9 mouse cellular contexts compared by ENCODE assay signal in genomic region chr3:95959082-95959481, GRCm38 (mm10). TPM values are rescaled to one million over a fixed set of nuclear protein-coding genes. Genes with fewer than 3 reads are reported as not detected.
DNase-seq lines count a peak whose midpoint lies in the region; ATAC-seq and TF ChIP-seq lines count a peak whose summit lies in the region.
"Had no signal": no experiment of that assay in that cellular context is flagged by ENCODE, and none has a peak within 500 bp of the region (broad histone marks: within the 10 kb centered on the region; RNA-seq: fewer than 3 reads in every experiment).

No protein-coding gene starts in this region.

- H3K4me1 ChIP-seq in heart, embryonic 15.5 days (replicated peaks): peaks cover 39% of the 10 kb centered on the region
- peaks cover 4% of the 10 kb centered on the region for H3K4me1 ChIP-seq in testis, adult 2 months (ENCODE audit: control insufficient read depth, insufficient read depth, low read length)
- H3K4me1 ChIP-seq in midbrain, embryonic 11.5 days (ENCODE audit: control insufficient read depth, insufficient read depth, low read length): no peaks in the 10 kb centered on the region
- H3K4me1 ChIP-seq in forebrain, embryonic 12.5 days: no peaks in the 10 kb centered on the region

- no peaks in the 10 kb centered on the region for H3K27me3 ChIP-seq in heart, embryonic 15.5 days
- no peaks in the 10 kb centered on the region for H3K27me3 ChIP-seq in testis, adult 2 months (ENCODE audit: control insufficient read depth, insufficient read depth, low read length)
- H3K27me3 ChIP-seq in midbrain, embryonic 11.5 days (ENCODE audit: control insufficient read depth, insufficient read depth, low read length): no peaks in the 10 kb centered on the region
- no peaks in the 10 kb centered on the region for H3K27me3 ChIP-seq in forebrain, embryonic 12.5 days

- peak overlapping the region; percentile 92 for H3K27ac ChIP-seq in heart, embryonic 15.5 days
- H3K27ac ChIP-seq in testis, adult 2 months (ENCODE audit: control insufficient read depth, insufficient read depth, low read depth, low read length): no peak overlapping the region
- no peak overlapping the region for H3K27ac ChIP-seq in midbrain, embryonic 11.5 days (ENCODE audit: low read depth, low read length)
- no peak overlapping the region for H3K27ac ChIP-seq in forebrain, embryonic 12.5 days
- H3K27ac ChIP-seq: limb, embryonic 10.5 days had no signal

- no peak for DNase-seq in heart, adult 8-10 months (ENCODE audit: low spot score)
- DNase-seq in testis, postnatal 10 days (ENCODE audit: low spot score): no peak
- DNase-seq in kidney, postnatal 36 days: peak; percentile 26 to 51
- no peak for DNase-seq in midbrain, embryonic 11.5 days (ENCODE audit: low spot score, missing footprints)
- DNase-seq in gastrocnemius, postnatal 14 days: no peak

- WGBS in heart, embryonic 15.5 days: 81% methylated on average over 5 of the region's 5 CpGs
- WGBS in midbrain, embryonic 11.5 days: 83% methylated on average over 5 of the region's 5 CpGs
- 87% methylated on average over 5 of the region's 5 CpGs for WGBS in forebrain, embryonic 12.5 days

- no peaks in the 10 kb centered on the region for H3K36me3 ChIP-seq in heart, embryonic 15.5 days
- H3K36me3 ChIP-seq in testis, adult 2 months (ENCODE audit: control insufficient read depth, insufficient read depth, low read length): no peaks in the 10 kb centered on the region
- H3K36me3 ChIP-seq in midbrain, embryonic 11.5 days (ENCODE audit: control insufficient read depth, insufficient read depth, low read length): no peaks in the 10 kb centered on the region
- no peaks in the 10 kb centered on the region for H3K36me3 ChIP-seq in forebrain, embryonic 12.5 days (replicated peaks)
- H3K36me3 ChIP-seq: limb, embryonic 10.5 days had no signal

- H3K9me3 ChIP-seq in heart, embryonic 15.5 days (replicated peaks): no peaks in the 10 kb centered on the region
- H3K9me3 ChIP-seq in midbrain, embryonic 11.5 days (ENCODE audit: control insufficient read depth, low read length): no peaks in the 10 kb centered on the region
- no peaks in the 10 kb centered on the region for H3K9me3 ChIP-seq in forebrain, embryonic 12.5 days
- H3K9me3 ChIP-seq: limb, embryonic 10.5 days had no signal

- 0 out of 2 replicates have a peak, but pooled peaks have one; percentile 10 for TF ChIP-seq CTCF in testis, adult 2 months (IDR thresholded peaks at IDR 0.05; ENCODE audit: control insufficient read depth, insufficient read depth, insufficient replicate concordance, low read depth, low read length)

- no peak overlapping the region for H3K4me3 ChIP-seq in heart, embryonic 15.5 days
- no peak overlapping the region for H3K4me3 ChIP-seq in testis, adult 2 months (ENCODE audit: control insufficient read depth, low read depth, low read length)
- H3K4me3 ChIP-seq in midbrain, embryonic 11.5 days (ENCODE audit: low read depth, low read length): no peak overlapping the region
- no peak overlapping the region for H3K4me3 ChIP-seq in forebrain, embryonic 12.5 days (replicated peaks)
- H3K4me3 ChIP-seq: limb, embryonic 10.5 days had no signal

- H3K4me2 ChIP-seq in heart, embryonic 15.5 days: no peak overlapping the region
- no peak overlapping the region for H3K4me2 ChIP-seq in midbrain, embryonic 11.5 days
- no peak overlapping the region for H3K4me2 ChIP-seq in forebrain, embryonic 12.5 days

- no peak overlapping the region for H3K9ac ChIP-seq in heart, embryonic 15.5 days
- H3K9ac ChIP-seq in midbrain, embryonic 11.5 days (ENCODE audit: low read length): no peak overlapping the region
- no peak overlapping the region for H3K9ac ChIP-seq in forebrain, embryonic 12.5 days

- ATAC-seq in heart, embryonic 15.5 days (replicated peaks; ENCODE audit: insufficient number of reproducible peaks, insufficient read depth, low FRiP score, low read depth): no peak
- no peak for ATAC-seq in midbrain, embryonic 11.5 days (ENCODE audit: low FRiP score)
- ATAC-seq in forebrain, embryonic 12.5 days (ENCODE audit: low FRiP score): no peak

- no peak for TF ChIP-seq POLR2A in testis, adult 2 months (IDR thresholded peaks at IDR 0.05; ENCODE audit: control insufficient read depth, low read depth, low read length)

- intact Hi-C loops in gastrocnemius, postnatal 14 days (cut with DNase I; ENCODE audit: low total_unique reads): no loop called here

RNA-seq across cellular contexts. Expression of gene Anp32e, which starts 30.0 kb away (rescaled TPM):
- 183 and 187 TPM in 2 replicates for polyA plus RNA-seq in heart, embryonic 15.5 days (2015; fragmentation: Nextera tagmentation; extraction: Ambion mirVana)
- total RNA-seq in heart, adult 8-10 months (2022): 10 to 100 TPM; 76.7 to 95.7 (median 82.9) TPM
- 4.4 and 6.0 TPM in 2 replicates for polyA plus RNA-seq in testis, adult 2 months (2012; rRNA removed)
- polyA plus RNA-seq in midbrain, embryonic 11.5 days (2014; fragmentation: Nextera tagmentation; extraction: Ambion mirVana): 149 and 151 TPM in 2 replicates
- total RNA-seq in gastrocnemius, postnatal 14 days (2021): 10 to 100 TPM; 74.2 to 78.4 TPM
- 405 and 446 TPM in 2 replicates for polyA plus RNA-seq in forebrain, embryonic 12.5 days (2016; fragmentation: Nextera tagmentation; extraction: Ambion mirVana)

RNA-seq across cellular contexts. Expression of gene Plekho1, which starts 36.7 kb away (rescaled TPM):
- polyA plus RNA-seq in heart, embryonic 15.5 days (2015; fragmentation: Nextera tagmentation; extraction: Ambion mirVana): 64.3 and 69.6 TPM in 2 replicates
- total RNA-seq in heart, adult 8-10 months (2022): 10 to 100 TPM; 55.7 to 68.3 (median 61.1) TPM
- 43.8 and 55.7 TPM in 2 replicates for polyA plus RNA-seq in testis, adult 2 months (2012; rRNA removed)
- polyA plus RNA-seq in midbrain, embryonic 11.5 days (2014; fragmentation: Nextera tagmentation; extraction: Ambion mirVana): 62.9 and 70.7 TPM in 2 replicates
- total RNA-seq in gastrocnemius, postnatal 14 days (2021): 10 to 100 TPM; 30.0 to 50.8 TPM
- 91.3 and 95.1 TPM in 2 replicates for polyA plus RNA-seq in forebrain, embryonic 12.5 days (2016; fragmentation: Nextera tagmentation; extraction: Ambion mirVana)

RNA-seq across cellular contexts. Expression of gene Car14, which starts 54.6 kb away (rescaled TPM):
- polyA plus RNA-seq in heart, embryonic 15.5 days (2015; fragmentation: Nextera tagmentation; extraction: Ambion mirVana): 46.9 and 55.7 TPM in 2 replicates
- 100 to 1,000 TPM; 170 to 196 (median 181) TPM for total RNA-seq in heart, adult 8-10 months (2022)
- 2.0 TPM in 2 replicates for polyA plus RNA-seq in testis, adult 2 months (2012; rRNA removed)
- polyA plus RNA-seq in midbrain, embryonic 11.5 days (2014; fragmentation: Nextera tagmentation; extraction: Ambion mirVana): 32.1 and 33.4 TPM in 2 replicates
- total RNA-seq in gastrocnemius, postnatal 14 days (2021): 10 to 100 TPM; 39.2 to 64.9 TPM
- 26.3 and 32.1 TPM in 2 replicates for polyA plus RNA-seq in forebrain, embryonic 12.5 days (2016; fragmentation: Nextera tagmentation; extraction: Ambion mirVana)

Comparison
In these comparisons a context has a peak if more than half of its experiments do, and no peak if none do; other contexts are left out.
1. DNase-seq: peak in kidney, postnatal 36 days (2 of 2); none in heart, adult 8-10 months (single experiment), testis, postnatal 10 days (single experiment), midbrain, embryonic 11.5 days (single experiment) and gastrocnemius, postnatal 14 days (single experiment).
2. RNA of gene Anp32e, which starts 30.0 kb away (polyA plus RNA-seq): 405 to 446 TPM in forebrain, embryonic 12.5 days, 183 to 187 TPM in heart, embryonic 15.5 days and 149 to 151 TPM in midbrain, embryonic 11.5 days; 4.4 to 6.0 TPM in testis, adult 2 months; every median in the first group is over 10 times any median in the second.